Mouse (Mus musculus) ES-CJ7 (cell line): ENCODE measurements at regions not wholly inside any gene's neighbourhood (a gene's known extent, or its start where the extent isn't known, plus 50 kb on each side); places are given as distances from the start of the nearest gene placed in this dataset.

Experiments
- DNase-seq: peaks from one replicate; pipeline ENCODE4 v3.0.0; 2011; ENCODE audit warnings: low read depth, low spot score

- DNase-seq = no peak
Observed at GRCm38 (mm10) chr2:142964340-142964739, 63.0 kb upstream of the Kif16b start.

- peak; percentile 58 for DNase-seq
Observed at GRCm38 (mm10) chr2:142967250-142967649, 65.9 kb upstream of the Kif16b start.

GRCm38 (mm10) chr2:142980771-142981170 is 79.4 kb upstream of the Kif16b start:
- DNase-seq = no peak

GRCm38 (mm10) chr2:142988691-142989090 is 74.1 kb upstream of the Snrpb2 start:
- no peak for DNase-seq

GRCm38 (mm10) chr2:142996088-142996487 is 66.8 kb upstream of the Snrpb2 start:
- no peak for DNase-seq

- no peak for DNase-seq
Observed at GRCm38 (mm10) chr2:143002874-143003273, 60.0 kb upstream of the Snrpb2 start.

GRCm38 (mm10) chr2:143003341-143003740 is 59.5 kb upstream of the Snrpb2 start:
- DNase-seq = no peak

- peak; percentile 28 for DNase-seq
Observed at GRCm38 (mm10) chr2:143011380-143011779, 51.5 kb upstream of the Snrpb2 start.
